9 mouse cellular contexts compared by ENCODE assay signal in genomic region chr2:103784621-103785020, GRCm38 (mm10). TPM values are rescaled to one million over a fixed set of nuclear protein-coding genes. Genes with fewer than 3 reads are reported as not detected.
DNase-seq lines count a peak whose midpoint lies in the region; ATAC-seq and TF ChIP-seq lines count a peak whose summit lies in the region.
"Had no signal": no experiment of that assay in that cellular context is flagged by ENCODE, and none has a peak within 500 bp of the region (broad histone marks: within the 10 kb centered on the region; RNA-seq: fewer than 3 reads in every experiment).

No protein-coding gene starts in this region.

- H3K36me3 ChIP-seq in hindbrain, postnatal 0 days (ENCODE audit: insufficient read depth, low read length), result peaks cover 15% of the 10 kb centered on the region; the same call in 1 of the 2 replicates
- peaks cover 9% of the 10 kb centered on the region for H3K36me3 ChIP-seq in hindbrain, embryonic 16.5 days (ENCODE audit: control insufficient read depth, insufficient read depth, low read length)

- WGBS in hindbrain, postnatal 0 days, result 86% methylated on average over 4 of the region's 4 CpGs
- WGBS in hindbrain, embryonic 16.5 days, result 88% methylated on average over 4 of the region's 4 CpGs

- no peak overlapping the region for H3K9ac ChIP-seq in hindbrain, postnatal 0 days (replicated peaks; ENCODE audit: low read length)
- H3K9ac ChIP-seq in hindbrain, embryonic 16.5 days (ENCODE audit: low read depth, low read length), result no peak overlapping the region
- H3K9ac ChIP-seq: liver, embryonic 15.5 days had no signal

- H3K4me3 ChIP-seq in hindbrain, postnatal 0 days (ENCODE audit: low read length), result no peak overlapping the region
- H3K4me3 ChIP-seq in hindbrain, embryonic 16.5 days (ENCODE audit: low read length), result no peak overlapping the region
- H3K4me3 ChIP-seq: liver, embryonic 15.5 days had no signal

- peak; percentile 55 for TF ChIP-seq CTCF in hindbrain, postnatal 0 days (IDR thresholded peaks at IDR 0.05; ENCODE audit: low read depth)

- no peak overlapping the region for H3K4me2 ChIP-seq in hindbrain, postnatal 0 days (ENCODE audit: low read depth, low read length)
- H3K4me2 ChIP-seq in hindbrain, embryonic 16.5 days (ENCODE audit: low read length), result no peak overlapping the region
- H3K4me2 ChIP-seq: liver, embryonic 15.5 days had no signal

- H3K9me3 ChIP-seq in hindbrain, postnatal 0 days (ENCODE audit: low read length), result no peaks in the 10 kb centered on the region
- no peaks in the 10 kb centered on the region for H3K9me3 ChIP-seq in hindbrain, embryonic 16.5 days (ENCODE audit: control insufficient read depth, low read length)
- H3K9me3 ChIP-seq: liver, embryonic 15.5 days had no signal

- no peak overlapping the region for H3K27ac ChIP-seq in hindbrain, postnatal 0 days
- no peak overlapping the region for H3K27ac ChIP-seq in hindbrain, embryonic 16.5 days (ENCODE audit: low read depth, low read length)
- H3K27ac ChIP-seq: liver, embryonic 15.5 days had no signal

- H3K4me1 ChIP-seq in hindbrain, postnatal 0 days (ENCODE audit: insufficient read depth, low read length), result no peaks in the 10 kb centered on the region
- peaks cover 2% of the 10 kb centered on the region; the same call in 1 of the 2 replicates for H3K4me1 ChIP-seq in hindbrain, embryonic 16.5 days (ENCODE audit: control insufficient read depth, insufficient read depth, low read depth, low read length)

- H3K27me3 ChIP-seq in hindbrain, postnatal 0 days (ENCODE audit: insufficient read depth, low read length), result no peaks in the 10 kb centered on the region
- no peaks in the 10 kb centered on the region for H3K27me3 ChIP-seq in hindbrain, embryonic 16.5 days (replicated peaks; ENCODE audit: control insufficient read depth, insufficient read depth, low read length)
- H3K27me3 ChIP-seq: liver, embryonic 15.5 days had no signal

- DNase-seq in hindbrain, postnatal 0 days (ENCODE audit: low spot score), result no peak
- peak; percentile 28 for DNase-seq in brain, adult 2 months (ENCODE audit: low read depth, low spot score)
- DNase-seq in naive thymus-derived CD4-positive, alpha-beta T cell, adult 2 months (ENCODE audit: low read depth), result peak; percentile 72
- no peak for DNase-seq in urinary bladder, adult 2 months (ENCODE audit: low spot score)
- DNase-seq in cerebellum, adult 11 months, result no peak
- no peak for DNase-seq in right cerebral cortex, postnatal 36 days (ENCODE audit: low spot score in 2 of 2)

- ATAC-seq in hindbrain, postnatal 0 days, result no peak
- ATAC-seq in hindbrain, embryonic 16.5 days, result no peak
- ATAC-seq in CD4-positive, CD25-positive, alpha-beta regulatory T cell, adult 4 months, result peak; percentile 75

RNA-seq across cellular contexts. Expression of gene Caprin1, which starts 12.8 kb away (rescaled TPM):
- 254 and 296 TPM in 2 replicates for total RNA-seq in hindbrain, postnatal 0 days (2014; rRNA removed)
- 208 and 210 TPM in 2 replicates for polyA plus RNA-seq in hindbrain, postnatal 0 days (2015; fragmentation: Nextera tagmentation; extraction: Ambion mirVana)
- polyA plus RNA-seq in hindbrain, embryonic 16.5 days (2015; fragmentation: Nextera tagmentation; extraction: Ambion mirVana), result 263 and 333 TPM in 2 replicates
- polyA plus RNA-seq in CD4-positive, CD25-positive, alpha-beta regulatory T cell, adult 4 months (2017; shearing (Covaris generic)), result 10 to 100 TPM; 84.9 to 89.3 TPM
- polyA plus RNA-seq in urinary bladder, adult 2 months (2012; rRNA removed), result 107 and 119 TPM in 2 replicates

RNA-seq across cellular contexts. Expression of gene Nat10, which starts 23.6 kb away (rescaled TPM):
- 36.5 and 50.2 TPM in 2 replicates for total RNA-seq in hindbrain, postnatal 0 days (2014; rRNA removed)
- 12.6 and 12.8 TPM in 2 replicates for polyA plus RNA-seq in hindbrain, postnatal 0 days (2015; fragmentation: Nextera tagmentation; extraction: Ambion mirVana)
- polyA plus RNA-seq in hindbrain, embryonic 16.5 days (2015; fragmentation: Nextera tagmentation; extraction: Ambion mirVana), result 19.3 and 19.8 TPM in 2 replicates
- 10 to 100 TPM; 26.2 to 39.1 TPM for polyA plus RNA-seq in CD4-positive, CD25-positive, alpha-beta regulatory T cell, adult 4 months (2017; shearing (Covaris generic))
- polyA plus RNA-seq in urinary bladder, adult 2 months (2012; rRNA removed), result 27.3 and 34.1 TPM in 2 replicates

Comparison
In these comparisons a context has a peak if more than half of its experiments do, and no peak if none do; other contexts are left out.
1. DNase-seq: peak in brain, adult 2 months (single experiment) and naive thymus-derived CD4-positive, alpha-beta T cell, adult 2 months (single experiment); none in hindbrain, postnatal 0 days (single experiment), urinary bladder, adult 2 months (single experiment), cerebellum, adult 11 months (single experiment) and right cerebral cortex, postnatal 36 days (0 of 2).